Mouse (Mus musculus): ENCODE results near the gene Ptprc.

GRCm38 (mm10) chr1:138157709-138158108, 17.8 kb downstream of the Ptprc start:
- TF ChIP-seq CTCF (IDR thresholded peaks at IDR 0.05; ENCODE audit: control insufficient read depth, insufficient read depth, insufficient replicate concordance, low read depth, low read length) (no peak), POLR2A (IDR thresholded peaks at IDR 0.05; ENCODE audit: control insufficient read depth, low read depth, low read length) (no peak)

Measured in testis, adult 2 months (tissue).